Mouse (Mus musculus) heart, embryonic 10.5 days (tissue): ENCODE measurements around the gene Grhpr. TPM values are rescaled to one million over a fixed set of nuclear protein-coding genes. Genes with fewer than 3 reads are reported as not detected.

Experiments
- DNase-seq: peaks from one replicate; pipeline ENCODE4 v3.0.0-alpha.2; 2017; ENCODE audit warnings: low spot score
- H3K27ac ChIP-seq: fragments of 300-500 bp; sonication (generic); 2 replicates; pipeline ENCODE4 v1.5.1; 2016; ENCODE audit warnings: mild to moderate bottlenecking
- H3K27me3 ChIP-seq: fragments of 300-500 bp; sonication (generic); 2 replicates; pipeline ENCODE4 v1.6.1; 2016; ENCODE audit warnings: mild to moderate bottlenecking; ENCODE audit not compliant: poor library complexity, insufficient read depth, severe bottlenecking
- H3K36me3 ChIP-seq: fragments of 300-500 bp; sonication (generic); 2 replicates; pipeline ENCODE4 v1.6.1; 2016; ENCODE audit warnings: mild to moderate bottlenecking, moderate library complexity
- H3K4me1 ChIP-seq: fragments of 300-500 bp; sonication (generic); 2 replicates; pipeline ENCODE4 v1.6.1; 2016; ENCODE audit warnings: mild to moderate bottlenecking
- H3K4me3 ChIP-seq: fragments of 300-500 bp; sonication (generic); 2 replicates; pipeline ENCODE4 v1.5.1; 2016; ENCODE audit warnings: mild to moderate bottlenecking, moderate library complexity
- H3K9me3 ChIP-seq: fragments of 300-500 bp; sonication (generic); 2 replicates; pipeline ENCODE4 v1.6.1; 2016; ENCODE audit warnings: mild to moderate bottlenecking, moderate library complexity
- WGBS: fragments of 180-500 bp; shearing (Covaris S2); methylation state at CpG from one replicate; pipeline ENCODE4 v1.1.7; 2016; 5-methylcytosine and 5-hydroxymethylcytosine counted together
- polyA plus RNA-seq: library from polyadenylated mRNA; unstranded; fragments of >200 nt; fragmentation: Nextera tagmentation; extraction: Ambion mirVana; gene quantifications from 2 replicates; pipeline ENCODE4 v1.2.1, GENCODE M21; 2016

The Grhpr gene
- polyA plus RNA-seq, 1 experiment from 2014 or later, result 108 TPM

DNA sequence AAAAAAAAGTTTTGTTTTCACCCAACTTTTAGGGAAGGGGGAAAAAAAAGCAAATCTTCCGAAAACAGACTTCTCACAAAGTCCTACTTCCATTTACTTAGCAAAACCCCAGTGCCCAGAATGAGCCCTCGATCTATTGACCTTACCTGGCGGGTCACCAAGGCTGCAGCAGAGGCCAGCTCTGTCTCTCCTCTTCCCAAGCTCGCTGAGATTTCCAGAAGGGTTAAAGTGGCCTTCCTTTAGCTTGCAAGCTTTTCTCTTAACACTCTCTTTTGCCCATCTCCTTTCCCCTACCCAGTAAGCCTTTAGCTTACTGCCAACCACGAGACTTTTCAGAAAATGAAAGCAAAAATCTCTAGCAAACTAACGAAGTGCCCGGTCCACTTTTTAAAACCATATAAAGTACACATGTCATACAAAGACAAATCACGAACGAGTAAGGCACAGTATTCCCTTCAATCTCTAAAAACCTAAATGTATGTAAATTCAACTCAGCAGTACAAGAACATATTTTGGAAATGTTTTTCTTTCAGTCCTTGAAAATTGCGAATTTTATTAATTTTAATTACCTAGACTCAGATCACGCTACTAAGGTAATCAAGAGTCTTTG is 29.7 kb downstream of the Grhpr start:
- no peaks in the 10 kb centered on the region for H3K9me3 ChIP-seq
- H3K27ac ChIP-seq, result peak overlapping the region; percentile 94
- WGBS, result 22% methylated on average over 11 of the region's 11 CpGs
- H3K4me3 ChIP-seq, result peak overlapping the region; percentile 79
- DNase-seq, result no peak
- H3K36me3 ChIP-seq, result no peaks in the 10 kb centered on the region
- H3K4me1 ChIP-seq, result peaks cover 26% of the 10 kb centered on the region
- no peaks in the 10 kb centered on the region for H3K27me3 ChIP-seq

DNA sequence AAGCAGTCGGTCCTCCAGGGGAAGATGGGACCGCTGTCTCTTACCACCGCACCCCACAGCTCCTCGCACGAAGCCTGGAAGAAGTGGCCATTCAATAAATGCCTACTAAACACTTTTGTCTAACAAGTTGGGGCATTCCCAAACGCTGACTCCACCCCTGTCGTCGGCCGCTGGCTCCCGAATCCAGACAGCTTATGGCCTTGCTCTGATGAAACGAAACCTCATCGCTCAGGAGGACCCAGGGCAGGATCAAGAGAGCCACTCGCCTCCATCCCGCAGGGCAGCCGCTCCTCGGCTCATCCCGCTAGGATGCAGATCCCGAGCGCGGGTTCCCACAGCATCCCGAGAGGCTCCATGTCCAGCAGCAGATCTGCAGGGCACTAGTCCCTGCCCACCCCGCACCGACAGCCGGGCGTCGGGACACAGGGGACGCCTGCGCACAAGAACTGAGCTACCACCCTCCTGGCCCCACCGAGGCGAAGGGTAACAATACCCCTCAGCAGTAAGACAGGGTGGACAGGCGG is 30.4 kb downstream of the Grhpr start:
- no peaks in the 10 kb centered on the region for H3K36me3 ChIP-seq
- peak overlapping the region; percentile 79 for H3K4me3 ChIP-seq
- peak overlapping the region; percentile 94 for H3K27ac ChIP-seq
- H3K9me3 ChIP-seq, result no peaks in the 10 kb centered on the region
- peak; percentile 90 for DNase-seq
- H3K4me1 ChIP-seq, result peaks cover 26% of the 10 kb centered on the region
- 0% methylated on average over 31 of the region's 31 CpGs for WGBS
- H3K27me3 ChIP-seq, result no peaks in the 10 kb centered on the region

DNA sequence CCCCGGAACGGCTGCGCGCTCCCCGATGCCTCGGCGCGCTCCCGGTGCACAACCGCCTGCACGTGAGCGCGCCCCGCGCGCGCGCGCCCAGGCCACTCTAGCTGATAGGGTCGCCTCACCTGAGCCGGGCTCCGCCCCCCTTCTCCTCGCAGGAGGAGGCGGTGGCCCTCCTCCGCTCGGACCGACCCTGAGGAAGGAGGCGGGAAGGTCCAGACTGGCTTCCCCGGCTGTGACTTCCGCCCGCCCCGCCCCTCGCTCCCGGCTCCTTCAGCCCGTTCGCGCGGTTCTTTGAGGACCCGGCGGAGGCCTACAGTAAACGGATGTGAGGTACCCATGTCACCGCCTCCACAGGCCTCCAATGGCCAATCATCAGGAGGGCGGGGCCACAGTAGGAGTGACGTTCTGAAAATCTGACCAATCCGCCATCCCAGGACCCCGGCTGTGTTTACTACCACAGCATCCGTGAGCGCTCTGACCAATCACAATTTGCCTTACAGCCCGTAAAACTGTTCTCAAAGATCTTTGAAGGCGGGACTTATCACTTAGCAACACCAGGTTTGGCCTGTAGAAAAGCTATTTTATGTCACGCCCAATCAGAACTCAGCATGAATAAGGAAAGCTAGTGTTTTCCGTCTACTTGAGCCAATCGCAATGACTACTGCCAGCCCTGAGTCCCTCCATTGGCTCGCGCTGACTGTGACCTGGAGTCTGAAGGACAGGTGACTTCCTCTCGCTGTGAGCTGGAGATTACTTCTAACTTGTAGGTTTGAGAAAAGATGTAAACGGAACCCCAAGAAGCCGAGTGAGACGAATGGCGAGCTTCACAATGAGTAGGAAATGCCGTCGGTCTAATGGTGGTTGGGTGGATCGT is 31.1 kb downstream of the Grhpr start, which contains the start of gene Zbtb5:
Gene Zbtb5 (minus strand): TSS at position 308 of the 871 bp plus-strand sequence.
- Histone ChIP-seq H3K27ac (peak within 1 kb of the TSS; percentile 94), H3K4me1 (peaks cover 26% of the 10 kb centered on the region), H3K27me3 (no peaks in the 10 kb centered on the region), H3K9me3 (no peaks in the 10 kb centered on the region), H3K36me3 (no peaks in the 10 kb centered on the region), H3K4me3 (peak within 1 kb of the TSS; percentile 79)
- WGBS, result under 1% methylated on average over 63 of the region's 63 CpGs
- DNase-seq, result peak; percentile 100

DNA sequence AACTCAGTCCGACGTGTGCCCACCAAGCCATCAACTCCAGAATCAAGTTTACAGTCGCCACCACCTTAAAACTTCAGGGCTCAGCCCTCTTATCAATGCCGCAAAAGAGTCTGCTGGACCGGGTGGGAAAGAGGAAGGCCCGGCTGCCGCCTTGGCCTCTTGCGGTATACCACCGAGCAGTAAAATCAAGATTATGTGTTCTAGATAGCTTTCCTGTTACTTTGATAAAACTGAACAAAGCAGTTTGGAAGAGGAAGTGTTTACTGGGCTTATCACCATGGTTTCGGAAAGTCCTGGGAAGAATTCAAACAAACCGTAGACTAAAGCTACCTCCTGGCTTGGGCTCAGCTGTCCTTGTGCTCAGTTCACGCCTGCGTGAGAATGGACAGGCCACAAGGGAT is 31.8 kb downstream of the Grhpr start:
- WGBS, result 2% methylated on average over 13 of the region's 13 CpGs
- Histone ChIP-seq H3K4me3 (peak overlapping the region; percentile 79), H3K27ac (peak overlapping the region; percentile 94), H3K4me1 (peaks cover 28% of the 10 kb centered on the region), H3K36me3 (no peaks in the 10 kb centered on the region), H3K9me3 (no peaks in the 10 kb centered on the region), H3K27me3 (no peaks in the 10 kb centered on the region)
- DNase-seq, result no peak

DNA sequence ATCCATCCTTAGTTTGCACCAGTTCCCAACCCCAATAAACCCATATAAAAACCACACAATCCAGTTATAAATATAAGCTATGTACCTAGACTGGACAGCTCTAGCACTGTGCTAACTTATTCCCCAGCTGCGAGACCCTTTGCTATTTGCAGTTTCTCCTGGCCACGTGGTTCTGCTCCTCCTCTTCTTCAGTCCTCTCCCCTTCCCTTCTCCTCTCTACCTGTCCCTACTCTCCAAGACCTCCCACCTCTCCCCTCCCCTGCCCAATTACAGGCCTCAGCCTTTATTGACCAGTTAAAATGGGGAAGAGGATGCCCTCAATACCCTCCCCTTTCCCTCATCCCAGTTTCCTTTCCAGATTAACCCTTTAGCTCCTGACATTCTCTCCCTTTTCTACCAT is 32.3 kb downstream of the Grhpr start:
- DNase-seq, result no peak
- H3K27ac ChIP-seq, result peak overlapping the region; percentile 94; the same call in 1 of the 2 replicates
- no peaks in the 10 kb centered on the region for H3K36me3 ChIP-seq
- no peaks in the 10 kb centered on the region for H3K27me3 ChIP-seq
- peaks cover 29% of the 10 kb centered on the region for H3K4me1 ChIP-seq
- 1% methylated on average over 2 of the region's 2 CpGs for WGBS
- H3K4me3 ChIP-seq, result peak overlapping the region; percentile 79
- no peaks in the 10 kb centered on the region for H3K9me3 ChIP-seq

DNA sequence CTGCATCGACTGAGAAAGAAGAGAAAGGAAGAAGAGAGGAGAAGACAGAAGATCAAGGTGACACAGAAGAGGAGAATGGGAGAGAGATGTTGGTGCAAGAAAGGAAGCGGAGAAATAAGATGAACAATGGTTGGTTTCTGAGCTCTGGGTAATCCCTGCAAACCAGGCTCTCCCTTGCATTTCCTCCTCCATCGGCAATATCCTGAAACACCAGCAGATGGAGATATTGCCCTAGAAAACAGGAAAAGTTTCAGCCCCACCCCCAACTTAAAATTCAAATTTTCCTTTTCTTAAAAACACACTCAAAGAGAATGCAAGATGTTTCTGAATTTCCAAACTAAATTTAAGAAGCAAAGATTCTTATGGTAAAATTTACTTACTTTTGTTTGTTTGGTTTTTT is 34.4 kb downstream of the Grhpr start:
- H3K27ac ChIP-seq, result no peak overlapping the region
- 17% methylated on average over 3 of the region's 3 CpGs for WGBS
- no peak for DNase-seq
- H3K36me3 ChIP-seq, result no peaks in the 10 kb centered on the region
- no peaks in the 10 kb centered on the region for H3K27me3 ChIP-seq
- H3K4me1 ChIP-seq, result peaks cover 36% of the 10 kb centered on the region
- no peaks in the 10 kb centered on the region for H3K9me3 ChIP-seq
- H3K4me3 ChIP-seq, result no peak overlapping the region

- Histone ChIP-seq H3K36me3 (peaks cover 8% of the 10 kb centered on the region), H3K27ac (peak within 1 kb of the TSS; percentile 81), H3K4me3 (peak within 1 kb of the TSS; percentile 82), H3K9me3 (no peaks in the 10 kb centered on the region), H3K27me3 (no peaks in the 10 kb centered on the region), H3K4me1 (peaks cover 26% of the 10 kb centered on the region)
- under 1% methylated on average over 29 of the region's 29 CpGs for WGBS
- DNase-seq, result peak; percentile 97
Observed at GRCm38 (mm10) chr4:45018452-45018980, 37.3 kb downstream of the Grhpr start, which contains the start of gene Polr1e. Polr1e (plus strand) TSS chr4:45018583.

DNA sequence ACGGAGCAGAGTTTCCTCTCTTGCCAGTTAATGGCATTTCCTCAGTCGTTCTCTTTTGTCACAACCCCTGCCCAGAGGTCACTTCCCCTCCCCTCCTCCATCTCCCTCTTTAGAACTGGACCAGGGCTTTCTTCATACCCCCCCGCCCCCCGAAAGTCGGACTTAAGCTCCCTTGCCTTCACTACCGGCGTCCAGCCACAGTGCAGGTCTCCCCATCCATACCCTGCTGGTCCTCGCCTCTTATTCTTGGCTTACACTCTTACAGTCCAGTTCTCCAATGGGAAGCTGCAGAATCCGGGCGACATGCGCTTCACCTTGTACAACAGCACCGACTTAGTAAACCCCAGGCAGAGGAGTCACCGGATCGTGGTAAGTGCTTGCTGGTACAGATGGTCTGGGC is 37.8 kb downstream of the Grhpr start:
- Histone ChIP-seq H3K4me3 (peak overlapping the region; percentile 82), H3K27ac (peak overlapping the region; percentile 81)

GRCm38 (mm10) chr4:45026459-45026858 is 45.3 kb downstream of the Grhpr start:
- H3K27ac ChIP-seq, result no peak overlapping the region
- WGBS, result 88% methylated on average over 4 of the region's 4 CpGs
- no peaks in the 10 kb centered on the region for H3K9me3 ChIP-seq
- DNase-seq, result no peak
- H3K36me3 ChIP-seq, result peaks cover 78% of the 10 kb centered on the region
- no peaks in the 10 kb centered on the region for H3K4me1 ChIP-seq
- H3K4me3 ChIP-seq, result no peak overlapping the region
- H3K27me3 ChIP-seq, result no peaks in the 10 kb centered on the region

More for the DNA sequence above, 37.8 kb downstream of the Grhpr start:
- no peak for DNase-seq
- peaks cover 22% of the 10 kb centered on the region for H3K4me1 ChIP-seq
- no peaks in the 10 kb centered on the region for H3K27me3 ChIP-seq
- 2% methylated on average over 14 of the region's 14 CpGs for WGBS
- no peaks in the 10 kb centered on the region for H3K9me3 ChIP-seq
- H3K36me3 ChIP-seq, result peaks cover 13% of the 10 kb centered on the region

DNA sequence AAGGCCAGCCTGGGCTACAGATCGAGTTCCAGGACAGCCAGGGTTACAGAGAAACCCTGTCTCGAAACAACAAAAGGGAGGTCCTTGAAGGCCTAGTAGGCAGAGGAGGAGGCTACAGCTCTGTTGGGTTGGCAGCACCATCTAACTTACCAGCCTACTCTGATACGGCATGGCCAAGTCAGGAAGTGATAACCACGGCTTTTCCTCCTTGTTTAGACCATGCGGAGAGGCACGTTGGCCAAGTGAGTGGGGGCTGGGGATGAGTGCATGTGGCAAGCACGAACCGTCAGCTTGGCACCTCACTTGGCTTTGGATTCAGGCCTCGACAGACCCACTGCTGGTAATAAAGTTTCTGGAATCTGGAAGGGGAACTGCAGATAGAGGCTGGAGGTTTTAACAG is 51.4 kb downstream of the Grhpr start:
- Histone ChIP-seq H3K27me3 (no peaks in the 10 kb centered on the region), H3K4me1 (peaks cover 16% of the 10 kb centered on the region; the same call in 1 of the 2 replicates), H3K27ac (no peak overlapping the region), H3K36me3 (peaks cover 90% of the 10 kb centered on the region), H3K9me3 (no peaks in the 10 kb centered on the region), H3K4me3 (no peak overlapping the region)
- DNase-seq, result no peak
- 82% methylated on average over 9 of the region's 9 CpGs for WGBS

GRCm38 (mm10) chr4:45034693-45035628 is 53.8 kb downstream of the Grhpr start:
- H3K4me3 ChIP-seq, result no peak overlapping the region
- peaks cover 68% of the 10 kb centered on the region for H3K36me3 ChIP-seq
- H3K9me3 ChIP-seq, result no peaks in the 10 kb centered on the region
- H3K27ac ChIP-seq, result no peak overlapping the region
- no peak for DNase-seq
- no peaks in the 10 kb centered on the region for H3K27me3 ChIP-seq
- WGBS, result 77% methylated on average over 16 of the region's 16 CpGs
- peaks cover 17% of the 10 kb centered on the region; the same call in 1 of the 2 replicates for H3K4me1 ChIP-seq

DNA sequence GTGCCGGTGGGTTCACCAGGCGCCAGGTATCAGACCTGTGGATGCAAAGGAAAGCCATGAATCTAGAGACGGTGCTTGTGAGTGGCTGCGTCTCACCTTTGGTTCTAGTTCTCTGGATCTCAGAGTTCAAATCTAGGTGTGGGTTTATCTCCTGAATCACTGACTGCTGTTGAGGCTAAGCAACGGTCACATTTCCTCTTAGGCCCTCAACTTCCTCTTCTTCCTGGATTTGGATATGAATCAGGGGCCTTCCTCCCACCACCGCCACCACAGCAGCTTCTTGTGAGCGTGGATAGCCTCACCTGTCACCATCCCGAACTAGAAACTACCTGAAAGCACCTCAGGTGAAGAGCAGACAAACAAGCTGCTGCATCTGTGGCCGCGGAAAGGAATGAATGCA is 54.9 kb downstream of the Grhpr start:
- no peak overlapping the region for H3K27ac ChIP-seq
- WGBS, result 84% methylated on average over 10 of the region's 10 CpGs
- peaks cover 67% of the 10 kb centered on the region for H3K36me3 ChIP-seq
- H3K4me3 ChIP-seq, result no peak overlapping the region
- H3K27me3 ChIP-seq, result no peaks in the 10 kb centered on the region
- H3K9me3 ChIP-seq, result no peaks in the 10 kb centered on the region
- no peak for DNase-seq
- peaks cover 17% of the 10 kb centered on the region; the same call in 1 of the 2 replicates for H3K4me1 ChIP-seq
